Mouse (Mus musculus) kidney, embryonic 16.5 days (tissue): ENCODE measurements at regions not wholly inside any gene's neighbourhood (a gene's known extent, or its start where the extent isn't known, plus 50 kb on each side); places are given as distances from the start of the nearest gene placed in this dataset.

Source experiments
- ATAC-seq: fragments of 200-750 bp; cut with Nextera tagmentation; 2 replicates; pipeline ENCODE4 v1.8.0; 2017; ENCODE audit warnings: moderate TSS enrichment; ENCODE audit not compliant: low FRiP score, low TSS enrichment
- H3K27ac ChIP-seq: fragments of 300-500 bp; sonication (generic); 2 replicates; pipeline ENCODE4 v1.5.1; 2014; ENCODE audit warnings: low read length
- H3K27me3 ChIP-seq: fragments of 300-500 bp; sonication (generic); 2 replicates; pipeline ENCODE4 v1.6.1; 2014; ENCODE audit warnings: low read length, control low read depth, mixed read lengths; ENCODE audit not compliant: insufficient read depth
- H3K36me3 ChIP-seq: fragments of 300-500 bp; sonication (generic); 2 replicates; pipeline ENCODE4 v1.6.1; 2014; ENCODE audit warnings: low read length, control low read depth, mixed read lengths; ENCODE audit not compliant: insufficient read depth
- H3K4me1 ChIP-seq: fragments of 300-500 bp; sonication (generic); 2 replicates; pipeline ENCODE4 v1.6.1; 2014; ENCODE audit warnings: low read length, control low read depth, mixed read lengths; ENCODE audit not compliant: insufficient read depth
- H3K4me2 ChIP-seq: fragments of 300-500 bp; sonication (generic); replicated peaks from 2 replicates; pipeline ENCODE4 v1.6.1; 2014; ENCODE audit warnings: low read depth, low read length
- H3K4me3 ChIP-seq: fragments of 300-500 bp; sonication (generic); 2 replicates; pipeline ENCODE4 v1.5.1; 2014; ENCODE audit warnings: mild to moderate bottlenecking, low read length
- H3K9ac ChIP-seq: fragments of 300-500 bp; sonication (generic); replicated peaks from 2 replicates; pipeline ENCODE4 v1.6.1; 2014; ENCODE audit warnings: low read length
- H3K9me3 ChIP-seq: fragments of 300-500 bp; sonication (generic); 2 replicates; pipeline ENCODE4 v1.6.1; 2016; ENCODE audit warnings: low read length, control low read depth
- WGBS: fragments of 180-500 bp; shearing (Covaris S2); extraction: QIAGEN DNeasy Blood & Tissue Kit; methylation state at CpG from one replicate; pipeline ENCODE4 v1.1.7; 2014; 5-methylcytosine and 5-hydroxymethylcytosine counted together

DNA sequence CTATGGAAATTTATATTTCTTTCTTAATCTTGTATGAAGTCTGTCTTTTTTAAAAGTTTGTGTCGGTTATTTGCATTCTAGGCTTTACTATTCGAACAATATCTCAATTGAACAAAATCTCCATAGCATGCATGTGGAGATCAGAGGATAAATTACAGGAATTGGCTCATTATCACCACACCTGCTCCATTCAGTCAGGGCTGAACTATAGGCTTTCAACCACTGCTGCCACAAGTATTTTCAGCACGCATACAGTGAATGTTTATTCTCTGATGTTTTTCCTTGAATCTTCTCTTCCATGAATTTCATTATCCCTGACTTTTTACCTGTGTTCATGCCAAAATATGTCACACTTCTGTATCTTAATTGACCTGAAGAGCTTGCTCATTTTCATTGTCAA, 207.2 kb downstream of the Etv1 start:
- Histone ChIP-seq H3K4me2 (no peak overlapping the region), H3K9me3 (no peaks in the 10 kb centered on the region), H3K27me3 (no peaks in the 10 kb centered on the region), H3K4me3 (no peak overlapping the region), H3K27ac (no peak overlapping the region), H3K36me3 (no peaks in the 10 kb centered on the region), H3K4me1 (no peaks in the 10 kb centered on the region), H3K9ac (no peak overlapping the region)
- no peak for ATAC-seq
- 92% methylated on average over 3 of the region's 3 CpGs for WGBS

DNA sequence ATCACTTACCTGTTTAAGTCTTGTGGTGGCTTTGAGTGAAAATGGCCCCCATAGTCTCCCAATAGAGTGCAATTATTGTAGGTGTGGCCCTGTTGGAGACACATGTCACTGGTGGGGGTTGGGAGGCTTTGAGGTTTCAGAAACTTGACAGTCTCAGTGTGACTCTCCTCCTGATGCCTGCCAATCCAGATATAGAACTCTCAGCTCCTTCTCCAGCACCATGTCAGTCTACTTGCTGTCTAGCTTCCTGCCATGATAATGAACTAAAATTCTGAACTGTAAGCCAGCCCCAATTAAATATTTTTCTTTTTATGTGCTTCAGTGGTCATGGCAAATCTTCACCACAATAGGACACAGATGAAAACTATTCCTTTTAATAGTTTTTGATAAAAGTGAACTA, 208.1 kb downstream of the Etv1 start:
- no peaks in the 10 kb centered on the region for H3K36me3 ChIP-seq
- no peak overlapping the region for H3K4me3 ChIP-seq
- H3K9ac ChIP-seq: no peak overlapping the region
- H3K4me2 ChIP-seq: no peak overlapping the region
- no peaks in the 10 kb centered on the region for H3K4me1 ChIP-seq
- H3K9me3 ChIP-seq: no peaks in the 10 kb centered on the region
- no peak for ATAC-seq
- H3K27ac ChIP-seq: no peak overlapping the region
- no peaks in the 10 kb centered on the region for H3K27me3 ChIP-seq

DNA sequence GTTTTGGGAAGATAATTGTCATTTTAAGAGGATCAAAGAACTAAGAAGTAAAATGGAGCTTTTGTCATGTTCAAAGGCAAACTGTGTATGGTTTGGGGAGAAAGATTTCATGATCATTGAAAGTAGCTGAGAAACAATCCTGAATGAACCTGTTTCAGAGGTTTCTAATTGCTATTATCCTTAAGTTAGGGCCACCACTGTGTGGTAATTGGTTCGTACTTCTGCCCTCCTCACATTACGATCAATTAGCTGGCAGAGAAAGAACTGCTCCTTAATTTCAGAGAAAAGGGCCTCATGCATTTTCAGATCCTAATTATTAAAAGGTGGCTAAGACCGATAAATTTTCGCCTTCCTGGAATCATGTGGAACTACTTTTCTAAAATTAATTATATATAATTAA, 208.6 kb downstream of the Etv1 start:
- Histone ChIP-seq H3K4me1 (no peaks in the 10 kb centered on the region), H3K27ac (no peak overlapping the region), H3K27me3 (no peaks in the 10 kb centered on the region), H3K4me3 (no peak overlapping the region), H3K4me2 (no peak overlapping the region), H3K36me3 (no peaks in the 10 kb centered on the region), H3K9me3 (no peaks in the 10 kb centered on the region), H3K9ac (no peak overlapping the region)
- WGBS: 84% methylated on average over 4 of the region's 4 CpGs
- ATAC-seq: no peak

DNA sequence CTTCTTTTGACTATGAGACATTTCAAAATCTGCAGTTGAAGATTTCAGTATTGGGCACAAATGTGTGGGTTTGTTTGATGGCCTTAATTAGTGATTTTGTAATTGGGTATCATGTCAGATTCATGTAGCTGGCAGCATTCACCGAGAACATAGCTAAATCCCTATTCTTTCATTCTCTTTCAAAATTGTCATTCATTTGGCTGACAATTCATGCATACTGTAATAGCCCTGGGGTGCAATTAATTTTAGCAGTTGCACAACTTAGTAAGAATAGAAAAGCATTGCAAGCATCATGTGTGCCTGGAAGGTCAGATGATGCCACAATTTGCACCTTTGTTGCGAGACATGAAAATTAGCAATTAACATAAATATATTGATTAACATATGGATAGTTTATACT, 248.0 kb downstream of the Etv1 start:
- Histone ChIP-seq H3K27me3 (no peaks in the 10 kb centered on the region), H3K36me3 (no peaks in the 10 kb centered on the region), H3K4me2 (no peak overlapping the region), H3K9me3 (no peaks in the 10 kb centered on the region), H3K9ac (no peak overlapping the region), H3K4me3 (no peak overlapping the region), H3K27ac (no peak overlapping the region), H3K4me1 (no peaks in the 10 kb centered on the region)
- no peak for ATAC-seq
- WGBS: 85% methylated on average over 2 of the region's 2 CpGs

DNA sequence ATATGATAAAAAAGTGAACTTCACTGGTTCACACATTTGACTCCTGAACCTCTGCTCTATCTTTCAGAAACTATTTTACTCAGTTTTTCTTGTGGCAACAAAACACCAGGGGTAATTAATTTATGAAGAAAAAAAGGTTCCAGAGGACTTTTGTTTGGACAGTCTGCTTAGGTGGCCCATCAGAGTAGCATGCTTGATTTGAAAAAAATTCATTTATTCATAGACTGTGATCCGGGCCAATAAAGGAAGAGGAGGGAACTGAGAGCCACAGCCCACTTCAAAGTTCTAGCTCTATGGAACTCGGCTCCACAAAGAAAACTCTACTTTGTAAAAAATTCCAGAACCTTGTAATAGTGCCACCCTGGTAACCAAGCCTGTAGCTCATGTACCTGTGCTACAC, 248.8 kb downstream of the Etv1 start:
- 88% methylated on average over 2 of the region's 2 CpGs for whole genome bisulfite sequencing
- Histone ChIP-seq H3K4me3 (no peak overlapping the region), H3K27ac (no peak overlapping the region)

DNA sequence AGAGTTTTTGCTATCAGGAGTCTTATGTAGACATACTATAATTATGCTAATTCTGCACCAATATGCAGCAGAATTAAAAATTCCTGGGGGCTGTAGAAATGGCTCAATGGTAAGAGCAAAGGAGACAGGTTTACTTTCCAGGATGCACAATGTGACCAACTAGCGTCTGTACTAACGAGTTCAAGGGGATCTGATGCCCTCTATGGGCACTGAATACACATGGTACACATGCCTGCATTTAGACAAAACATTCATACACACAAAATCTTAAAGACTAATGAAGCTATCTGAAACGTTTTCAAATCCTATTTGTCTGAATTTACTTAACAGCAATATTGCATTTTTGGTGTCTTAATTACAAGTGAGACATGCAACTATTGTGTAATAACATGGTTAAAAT, 254.8 kb downstream of the Etv1 start:
- no peaks in the 10 kb centered on the region for H3K4me1 ChIP-seq
- WGBS: 75% methylated on average over 3 of the region's 3 CpGs
- ATAC-seq: no peak

More for the DNA sequence above, 248.8 kb downstream of the Etv1 start:
- ATAC-seq: no peak
- Histone ChIP-seq H3K4me2 (no peak overlapping the region), H3K27me3 (no peaks in the 10 kb centered on the region), H3K4me1 (no peaks in the 10 kb centered on the region), H3K36me3 (no peaks in the 10 kb centered on the region), H3K9me3 (no peaks in the 10 kb centered on the region), H3K9ac (no peak overlapping the region)

DNA sequence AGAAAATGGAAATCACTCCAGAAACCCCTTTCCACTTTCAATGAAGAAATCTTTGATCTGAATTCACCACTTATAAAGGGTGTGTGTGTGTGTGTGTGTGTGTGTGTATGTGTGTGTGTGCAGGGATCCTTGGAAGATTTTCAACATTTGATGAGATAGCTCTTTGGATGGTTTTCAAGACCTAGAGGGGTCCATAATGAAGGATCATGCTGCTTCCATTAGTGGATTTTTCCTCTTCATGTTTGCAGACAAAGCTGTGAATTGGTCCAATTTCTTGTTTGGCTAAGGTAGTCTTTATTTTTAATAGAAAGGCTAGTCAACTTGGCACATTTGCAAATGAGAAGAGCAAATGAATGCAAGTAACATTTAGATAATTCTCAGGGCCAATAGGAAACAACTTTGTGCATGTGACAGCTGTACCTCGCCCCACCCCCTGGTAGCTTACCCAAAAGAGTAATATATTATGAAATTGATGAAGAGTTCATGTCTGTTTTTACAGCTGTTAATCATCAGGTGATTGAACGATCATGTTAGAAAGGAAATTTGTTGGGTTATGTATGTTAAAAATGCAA, 257.4 kb downstream of the Etv1 start:
- Histone ChIP-seq H3K9me3 (no peaks in the 10 kb centered on the region), H3K27me3 (no peaks in the 10 kb centered on the region), H3K27ac (no peak overlapping the region), H3K36me3 (no peaks in the 10 kb centered on the region), H3K4me1 (no peaks in the 10 kb centered on the region), H3K4me3 (no peak overlapping the region), H3K9ac (no peak overlapping the region), H3K4me2 (no peak overlapping the region)
- ATAC-seq: no peak
- WGBS: 78% methylated on average over 2 of the region's 2 CpGs

More for the DNA sequence above, 254.8 kb downstream of the Etv1 start:
- H3K27ac ChIP-seq: no peak overlapping the region
- H3K36me3 ChIP-seq: no peaks in the 10 kb centered on the region
- H3K4me3 ChIP-seq: no peak overlapping the region
- H3K9ac ChIP-seq: no peak overlapping the region
- no peak overlapping the region for H3K4me2 ChIP-seq
- H3K9me3 ChIP-seq: no peaks in the 10 kb centered on the region
- no peaks in the 10 kb centered on the region for H3K27me3 ChIP-seq

DNA sequence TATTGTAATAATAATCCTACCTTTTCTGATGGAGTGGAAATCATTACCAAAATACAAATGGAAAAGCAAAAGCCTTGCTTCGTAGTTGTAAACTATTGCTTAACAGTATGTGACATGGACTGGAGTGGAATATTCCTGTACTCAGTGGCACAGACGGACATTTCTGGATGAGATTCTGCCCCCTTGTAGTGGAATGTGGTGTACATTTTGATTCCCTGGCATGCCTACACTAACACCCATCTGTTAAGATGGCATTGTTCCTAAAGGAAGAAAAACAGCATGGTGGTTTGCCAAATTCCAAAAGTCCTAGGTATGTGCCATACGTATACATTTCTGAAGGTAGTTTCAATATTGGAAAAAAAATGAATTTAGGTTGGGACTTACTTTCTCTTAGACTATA, 258.9 kb downstream of the Etv1 start:
- H3K4me3 ChIP-seq: no peak overlapping the region

DNA sequence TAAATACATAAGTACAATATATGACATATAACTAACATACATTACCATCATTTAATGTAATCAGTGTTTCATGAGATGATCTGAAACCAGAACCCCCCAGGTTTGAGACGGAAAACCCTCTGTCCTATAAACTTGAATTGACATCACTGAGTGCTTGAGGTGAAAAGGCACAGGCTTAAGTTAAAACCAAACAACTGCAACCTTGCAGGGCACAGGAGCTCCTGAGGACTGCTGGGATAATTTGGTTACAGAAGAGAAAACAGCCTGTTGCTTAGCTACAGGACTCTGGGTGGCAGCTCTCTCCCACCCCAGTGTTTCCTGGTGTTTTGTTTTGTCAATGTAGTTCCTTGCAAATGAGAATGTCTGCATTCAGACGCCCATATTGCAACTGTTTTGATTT, 259.5 kb downstream of the Etv1 start:
- H3K9ac ChIP-seq: no peak overlapping the region
- no peak for ATAC-seq
- no peaks in the 10 kb centered on the region for H3K4me1 ChIP-seq
- no peak overlapping the region for H3K4me2 ChIP-seq
- no peak overlapping the region for H3K27ac ChIP-seq
- no peaks in the 10 kb centered on the region for H3K9me3 ChIP-seq
- no peaks in the 10 kb centered on the region for H3K36me3 ChIP-seq
- 37% methylated on average over 2 of the region's 2 CpGs for WGBS
- H3K27me3 ChIP-seq: no peaks in the 10 kb centered on the region
- no peak overlapping the region for H3K4me3 ChIP-seq

More for the DNA sequence above, 258.9 kb downstream of the Etv1 start:
- no peak for ATAC-seq
- Histone ChIP-seq H3K9me3 (no peaks in the 10 kb centered on the region), H3K36me3 (no peaks in the 10 kb centered on the region), H3K27me3 (no peaks in the 10 kb centered on the region), H3K27ac (no peak overlapping the region), H3K4me1 (no peaks in the 10 kb centered on the region), H3K4me2 (no peak overlapping the region), H3K9ac (no peak overlapping the region)
- WGBS: 92% methylated on average over 3 of the region's 3 CpGs

DNA sequence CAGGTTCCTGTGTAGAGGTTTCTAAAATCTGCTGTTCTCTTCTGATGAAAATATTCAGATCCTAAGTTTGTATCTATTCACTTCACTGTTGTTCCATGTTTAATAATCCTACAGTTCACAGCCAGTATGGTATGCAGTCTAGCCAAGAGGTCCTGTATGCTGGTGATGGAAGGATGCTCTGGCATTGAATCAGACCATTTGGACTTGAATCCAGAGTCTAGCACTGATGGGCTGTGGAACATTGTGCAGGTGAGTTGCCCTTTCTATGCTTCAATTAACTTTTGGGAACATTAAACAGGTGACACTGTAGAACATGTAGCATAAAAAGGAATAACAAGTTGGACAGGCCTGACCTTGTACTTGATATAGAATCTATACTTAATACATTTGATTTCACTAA, 267.9 kb downstream of the Etv1 start:
- Histone ChIP-seq H3K4me3 (no peak overlapping the region), H3K4me1 (no peaks in the 10 kb centered on the region), H3K9ac (no peak overlapping the region), H3K36me3 (no peaks in the 10 kb centered on the region), H3K27ac (no peak overlapping the region), H3K27me3 (no peaks in the 10 kb centered on the region), H3K4me2 (no peak overlapping the region), H3K9me3 (no peaks in the 10 kb centered on the region)
- no peak for ATAC-seq

DNA sequence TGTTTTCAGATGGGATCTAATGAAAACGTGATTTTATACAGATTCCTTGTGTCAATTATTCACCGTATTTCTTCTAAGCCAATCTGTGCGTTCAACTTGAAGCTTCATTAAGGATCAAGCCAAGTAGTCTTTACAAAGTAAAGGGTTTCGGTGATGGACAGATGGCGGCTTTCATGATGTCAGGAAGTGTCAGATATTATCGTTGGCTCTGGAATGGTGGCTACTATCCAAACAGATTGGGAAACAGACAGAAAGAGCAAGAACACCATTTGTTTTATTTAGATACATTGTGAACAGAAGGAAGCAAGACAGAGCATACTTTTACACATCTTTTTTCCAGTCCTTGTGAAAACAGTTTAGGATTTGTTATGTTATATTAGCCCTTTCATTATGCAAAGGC, 269.3 kb downstream of the Etv1 start:
- Histone ChIP-seq H3K4me3 (no peak overlapping the region), H3K4me2 (no peak overlapping the region), H3K4me1 (no peaks in the 10 kb centered on the region), H3K27me3 (no peaks in the 10 kb centered on the region), H3K36me3 (no peaks in the 10 kb centered on the region), H3K9ac (no peak overlapping the region), H3K9me3 (no peaks in the 10 kb centered on the region), H3K27ac (no peak overlapping the region)
- WGBS: 64% methylated on average over 6 of the region's 6 CpGs
- no peak for ATAC-seq
